Mouse (Mus musculus) ZHBTc4 (cell line): Measurements from ENCODE around the gene Dffa.

Experiments
- DNase-seq: peaks from one replicate; pipeline ENCODE4 v3.0.0-alpha.2; 2011; ENCODE audit warnings: low read depth, low spot score

Gene Dffa

GRCm38 (mm10) chr4:149103875-149104561 is at the start of gene Dffa:
Gene Dffa (plus strand): TSS chr4:149104146.
- peak; percentile 94 for DNase-seq

DNA sequence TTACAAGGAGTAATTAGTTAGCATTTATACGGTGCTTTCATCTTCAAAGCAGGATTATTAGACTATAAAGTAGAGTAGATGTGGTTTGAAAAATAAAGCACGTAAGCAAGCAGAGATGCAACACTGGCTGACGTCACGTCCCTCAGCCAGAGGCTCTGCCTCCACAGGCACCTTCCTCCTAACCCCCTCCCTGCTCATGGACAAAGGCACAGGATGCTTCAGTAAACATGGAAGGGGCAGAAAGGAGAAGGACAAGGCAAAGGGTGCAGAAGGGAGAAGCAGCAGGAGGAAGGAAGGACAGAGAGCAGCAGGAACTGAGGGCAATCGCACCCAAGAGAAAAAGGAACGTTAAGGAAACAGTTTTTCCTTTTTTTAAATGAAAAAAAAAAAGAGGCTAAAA is 48.1 kb upstream of the Dffa start:
- no peak for DNase-seq

- DNase-seq = no peak
These were observed 47.0 kb upstream of the Dffa start for GRCm38 (mm10) chr4:149056957-149057356.

DNA sequence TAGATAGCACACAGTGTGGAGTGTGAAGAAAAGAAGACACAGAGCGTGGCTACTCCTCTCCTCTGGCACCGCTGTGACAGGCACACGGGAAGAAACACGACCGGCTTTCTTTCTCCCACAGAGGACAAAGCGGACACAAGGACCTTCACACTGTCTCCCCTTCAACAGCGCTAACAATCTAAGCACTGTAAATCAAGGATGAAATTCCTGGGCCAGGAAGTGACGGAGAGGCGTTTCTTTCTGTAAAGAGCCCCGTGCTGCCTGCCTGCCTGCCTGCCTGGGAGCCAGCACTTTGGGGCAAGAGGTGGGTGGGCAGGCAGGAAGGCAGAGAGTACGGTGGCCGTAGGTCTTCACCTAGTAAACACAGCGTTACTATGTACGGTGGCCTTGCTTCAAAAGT is 46.5 kb upstream of the Dffa start:
- peak; percentile 48 for DNase-seq

DNA sequence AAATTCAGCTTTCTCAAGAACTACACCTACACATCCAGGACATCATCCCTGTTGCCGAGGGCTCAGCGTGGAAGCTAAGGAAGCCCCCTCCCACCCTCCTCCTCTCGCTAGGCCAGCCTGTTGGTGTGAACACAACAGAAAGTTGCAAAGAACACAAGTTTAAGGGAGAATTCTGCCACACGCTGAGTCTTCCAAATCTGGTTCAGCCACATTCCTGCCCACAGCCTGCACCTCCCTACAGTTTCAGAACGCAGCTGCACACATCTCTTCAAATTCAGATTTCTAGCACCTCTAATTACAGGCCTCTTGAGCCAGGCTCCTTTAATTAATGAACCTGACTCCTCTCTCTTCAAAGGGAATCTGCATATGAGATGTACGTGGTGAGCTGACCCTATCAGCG is 45.6 kb upstream of the Dffa start:
- DNase-seq = no peak

DNA sequence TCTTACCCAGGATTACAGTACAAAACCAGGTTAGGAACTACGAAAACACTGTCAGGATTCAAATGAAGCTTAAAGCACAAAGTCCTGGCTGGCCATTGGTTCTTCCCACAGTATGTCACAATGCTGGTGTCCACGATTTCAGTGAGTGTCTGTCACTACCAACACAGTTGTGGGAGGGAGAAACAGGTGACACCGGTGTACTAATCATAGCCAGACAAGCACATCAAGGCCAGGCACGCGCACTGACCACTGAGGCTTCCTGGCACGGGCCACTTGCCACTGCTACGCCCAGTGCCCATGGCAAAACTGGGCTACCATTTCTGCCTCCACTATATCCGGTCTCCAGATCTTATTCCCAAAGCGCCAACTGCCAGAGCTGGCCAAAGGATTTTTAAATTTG is 44.2 kb upstream of the Dffa start:
- DNase-seq = no peak

GRCm38 (mm10) chr4:149060621-149061431 is 43.1 kb upstream of the Dffa start:
- DNase-seq = no peak

- DNase-seq = no peak
These were observed 42.6 kb upstream of the Dffa start for GRCm38 (mm10) chr4:149061432-149061718.

- peak; percentile 55 for DNase-seq
These were observed 41.3 kb upstream of the Dffa start for GRCm38 (mm10) chr4:149062406-149063318.

- DNase-seq = no peak
These were observed 39.7 kb upstream of the Dffa start for GRCm38 (mm10) chr4:149064061-149064854.

DNA sequence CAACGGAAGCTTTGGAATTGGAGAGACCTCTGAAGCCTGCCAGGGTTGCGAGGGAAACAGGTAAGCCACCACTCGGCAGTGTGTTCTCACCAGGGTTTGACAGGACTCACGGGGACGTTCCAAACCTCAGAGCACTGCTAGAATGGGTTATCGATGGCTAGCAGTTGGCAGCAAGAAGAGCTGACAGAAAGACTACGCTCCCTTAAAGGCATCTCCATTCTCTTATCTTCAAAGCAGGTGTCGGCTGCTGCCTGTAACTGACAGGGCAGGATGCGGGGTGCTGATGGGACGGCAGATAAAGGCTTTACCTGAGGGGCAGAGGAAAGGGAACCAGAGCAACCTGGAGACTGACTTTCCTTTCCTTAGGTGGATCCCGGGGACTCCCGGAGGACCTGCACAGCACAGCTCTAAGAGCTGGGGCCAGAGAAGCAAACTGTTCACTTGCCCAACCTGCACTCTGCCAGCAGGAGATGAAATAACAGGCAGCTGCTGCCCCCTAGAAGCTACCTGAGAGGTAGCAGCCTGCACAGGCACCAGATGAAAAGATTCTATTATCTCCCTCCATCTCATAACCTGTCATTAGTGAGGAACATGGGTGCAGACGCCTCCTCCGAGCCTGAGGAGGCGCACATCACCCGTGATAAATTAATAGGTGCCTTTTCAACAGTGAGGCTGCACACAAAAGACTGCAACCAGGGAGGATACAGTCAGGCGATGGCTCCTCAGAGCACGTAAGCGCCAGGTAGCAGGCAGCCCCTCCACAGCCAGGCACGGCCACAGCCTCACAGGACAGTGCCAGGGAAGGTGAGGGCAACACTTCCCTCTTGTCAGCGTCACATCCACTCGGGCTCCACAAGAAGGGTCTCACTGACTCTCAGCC is 37.0 kb upstream of the Dffa start:
- DNase-seq = peak; percentile 59

DNA sequence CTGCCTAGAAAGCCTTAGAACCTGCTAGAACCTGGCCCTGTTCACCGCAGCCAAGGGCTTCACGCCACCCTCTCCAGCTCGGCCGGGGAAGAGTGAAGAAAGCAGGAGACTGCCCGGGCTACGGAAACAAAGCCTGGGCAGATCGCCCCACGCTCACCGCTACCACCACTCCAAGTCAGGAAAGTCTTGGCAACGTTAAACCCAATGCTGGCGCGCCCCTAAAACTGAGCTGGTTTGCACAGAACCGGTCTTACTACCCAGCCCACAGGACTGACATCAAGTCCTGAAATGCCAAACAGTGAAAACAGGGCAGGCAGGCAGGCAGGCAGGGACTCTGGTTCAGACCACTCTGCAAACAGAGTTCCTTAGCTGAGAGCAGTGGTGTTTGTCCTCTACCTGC is 28.9 kb upstream of the Dffa start:
- DNase-seq = no peak

DNA sequence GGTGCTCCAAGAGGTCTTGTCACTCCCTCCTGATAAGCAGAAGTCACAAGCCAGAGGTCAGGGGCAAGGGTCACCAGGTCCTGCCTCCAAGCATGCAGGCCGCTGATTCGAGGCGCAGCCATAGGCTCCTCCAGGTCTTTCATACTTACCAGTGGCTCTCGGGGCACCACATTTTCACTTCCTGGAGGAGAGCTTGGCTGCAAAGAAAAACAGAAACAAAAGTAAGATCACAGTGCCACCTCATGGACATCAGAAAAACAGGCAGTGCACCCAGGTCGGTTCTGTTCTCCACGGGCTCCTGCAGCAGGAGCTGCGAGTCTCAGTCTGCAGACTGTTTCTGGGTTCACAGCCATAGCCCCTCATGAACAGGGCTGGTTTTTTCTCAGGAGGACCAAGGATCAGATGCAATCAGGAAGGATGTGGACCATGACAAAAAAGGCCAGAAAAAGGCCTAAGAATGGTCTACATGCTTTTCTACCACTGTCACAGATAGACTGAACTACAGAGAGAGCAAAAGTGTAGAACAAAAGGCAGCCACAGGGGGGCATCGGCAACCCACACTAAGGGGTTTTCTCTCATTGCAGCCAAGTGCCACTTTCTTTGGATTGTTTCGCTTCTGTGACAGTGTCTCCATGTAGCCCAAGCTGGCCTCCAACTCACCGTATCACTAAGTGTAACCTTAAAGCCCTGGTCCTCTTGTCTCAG is 27.9 kb upstream of the Dffa start:
- DNase-seq = peak; percentile 86

GRCm38 (mm10) chr4:149078261-149078660 is 25.7 kb upstream of the Dffa start:
- DNase-seq = no peak

DNA sequence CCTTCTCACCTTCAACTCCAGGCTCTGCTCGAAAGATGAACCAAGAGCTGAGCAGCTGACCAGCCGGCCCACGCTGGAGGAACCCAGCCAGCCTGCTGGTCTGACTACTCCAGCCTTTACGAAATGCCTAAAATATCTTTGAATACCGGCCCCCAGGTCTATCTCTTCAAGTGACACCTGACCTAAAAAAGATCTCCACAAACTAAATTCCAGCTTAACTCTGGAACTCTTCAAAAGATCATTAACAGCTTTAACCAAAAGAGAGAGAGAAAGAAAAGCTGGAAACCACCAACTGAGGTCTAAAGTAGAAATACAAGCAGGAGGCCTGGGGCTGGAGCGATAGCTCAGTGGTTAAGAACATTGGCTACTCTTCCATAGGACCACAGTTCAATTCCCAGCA is 24.3 kb upstream of the Dffa start:
- DNase-seq = no peak

DNA sequence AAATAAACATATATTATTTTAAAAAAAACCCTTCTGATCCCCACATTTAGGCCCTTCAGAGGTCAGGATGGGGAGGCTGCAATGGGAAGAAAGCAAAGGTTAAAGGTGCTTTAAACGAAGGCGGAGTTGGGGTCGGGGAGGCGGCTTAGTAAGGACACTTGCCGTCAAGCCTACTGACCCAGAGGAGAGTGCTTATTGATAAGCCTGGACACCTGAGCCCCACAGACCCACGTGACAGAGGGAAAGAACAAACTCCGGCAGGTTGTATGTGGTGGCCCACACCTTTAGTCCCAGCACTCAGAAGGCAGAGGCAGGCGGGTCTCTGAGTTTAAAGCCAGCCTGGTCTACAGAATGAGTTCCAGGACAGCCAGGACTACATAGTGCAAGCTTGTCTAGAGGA is 23.8 kb upstream of the Dffa start:
- no peak for DNase-seq

- peak; percentile 39 for DNase-seq
These were observed 22.4 kb upstream of the Dffa start for GRCm38 (mm10) chr4:149081528-149081927.

DNA sequence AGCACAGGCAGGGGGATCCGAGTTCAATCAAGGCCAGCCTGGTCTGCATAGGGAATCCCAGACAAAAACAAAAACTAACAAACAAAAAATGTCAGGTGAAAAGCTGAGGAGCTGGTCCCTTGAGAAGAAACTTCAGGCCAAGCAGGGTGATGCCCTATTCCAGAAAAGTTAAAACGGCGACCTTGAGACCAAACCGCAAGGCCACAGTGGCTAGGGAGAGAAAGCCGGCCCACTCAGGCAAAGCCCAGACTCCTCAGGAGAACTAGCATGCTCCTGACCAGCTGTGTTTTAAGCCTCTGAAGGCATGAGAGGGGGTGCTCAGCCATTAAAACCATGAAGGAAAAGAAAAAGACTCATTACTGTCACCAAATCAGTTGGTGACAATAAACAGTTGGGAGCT is 18.6 kb upstream of the Dffa start:
- DNase-seq = no peak

GRCm38 (mm10) chr4:149091364-149091763 is 12.6 kb upstream of the Dffa start:
- no peak for DNase-seq

DNA sequence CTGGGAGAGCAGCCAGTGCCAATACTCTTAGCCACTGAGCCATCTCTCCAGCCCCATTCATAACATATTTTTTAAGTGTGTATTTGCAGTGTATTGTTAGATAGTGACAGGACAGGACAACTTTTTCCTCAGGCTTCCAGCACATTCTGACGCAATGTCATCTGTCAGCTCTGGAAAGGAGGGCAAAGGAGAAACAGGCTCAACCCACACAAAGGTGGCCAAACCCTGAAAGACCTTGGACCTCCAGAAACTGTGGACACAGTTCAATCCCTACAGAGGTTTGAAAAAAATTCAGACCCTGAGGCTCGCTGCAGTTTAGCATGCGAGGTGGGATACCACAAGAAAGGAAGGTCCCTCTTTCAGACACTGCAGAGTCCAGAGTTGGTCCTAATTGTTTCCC is 6.0 kb upstream of the Dffa start:
- no peak for DNase-seq
